Mouse (Mus musculus) testis, postnatal 14 days (tissue): ENCODE data around the gene Plcb4.

Experiments
- DNase-seq: peaks from one replicate; pipeline ENCODE4 v3.0.0; 2021; ENCODE audit warnings: low spot score

Plcb4 gene

DNA sequence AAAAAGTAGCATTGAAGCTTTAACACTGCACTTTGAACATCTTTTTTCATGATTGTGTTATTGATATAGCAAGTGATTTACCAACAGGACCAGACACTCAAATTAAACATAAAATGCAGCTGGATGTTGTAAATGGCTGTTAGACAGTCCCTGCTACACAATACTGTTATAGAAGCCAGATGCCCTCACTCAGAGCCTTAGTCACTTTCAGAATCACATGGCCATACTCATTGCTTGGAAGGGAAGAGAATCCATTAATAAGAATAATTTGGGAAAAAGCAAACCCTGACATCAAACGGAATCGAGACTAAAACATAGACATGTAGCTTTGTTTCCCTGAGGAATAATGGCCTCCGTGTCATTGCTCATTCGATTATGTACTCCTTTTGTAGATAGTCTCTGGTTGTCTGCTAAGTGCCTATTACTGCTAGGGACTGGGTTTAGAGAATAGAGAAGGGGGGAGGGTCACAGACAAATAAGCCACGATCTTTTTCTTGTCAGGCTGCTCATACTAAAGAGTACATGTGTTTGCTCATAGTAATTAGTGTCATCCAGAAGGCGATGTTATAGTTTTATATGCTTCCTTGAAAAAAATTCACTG lies 197.2 kb downstream of the Plcb4 start:
- DNase-seq, result no peak

DNA sequence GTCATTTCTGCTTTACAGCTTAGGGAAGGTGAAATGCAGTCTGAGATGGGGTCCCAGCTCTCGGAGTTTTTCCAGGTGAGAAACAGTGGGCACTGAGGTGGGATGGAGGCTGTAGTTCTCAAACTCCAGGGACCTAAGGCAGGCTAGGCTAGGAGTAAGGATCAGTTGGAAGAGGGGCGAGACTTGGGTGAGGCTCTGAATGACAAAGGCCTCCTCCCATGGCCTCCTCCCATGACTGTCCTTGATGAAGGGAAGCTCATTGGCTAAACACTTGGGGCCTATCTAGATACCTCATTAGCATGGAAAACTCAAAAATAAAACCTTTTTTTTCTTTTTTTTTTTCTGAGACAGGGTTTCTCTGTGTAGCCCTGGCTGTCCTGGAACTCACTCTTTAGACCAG lies 198.0 kb downstream of the Plcb4 start:
- DNase-seq, result no peak

DNA sequence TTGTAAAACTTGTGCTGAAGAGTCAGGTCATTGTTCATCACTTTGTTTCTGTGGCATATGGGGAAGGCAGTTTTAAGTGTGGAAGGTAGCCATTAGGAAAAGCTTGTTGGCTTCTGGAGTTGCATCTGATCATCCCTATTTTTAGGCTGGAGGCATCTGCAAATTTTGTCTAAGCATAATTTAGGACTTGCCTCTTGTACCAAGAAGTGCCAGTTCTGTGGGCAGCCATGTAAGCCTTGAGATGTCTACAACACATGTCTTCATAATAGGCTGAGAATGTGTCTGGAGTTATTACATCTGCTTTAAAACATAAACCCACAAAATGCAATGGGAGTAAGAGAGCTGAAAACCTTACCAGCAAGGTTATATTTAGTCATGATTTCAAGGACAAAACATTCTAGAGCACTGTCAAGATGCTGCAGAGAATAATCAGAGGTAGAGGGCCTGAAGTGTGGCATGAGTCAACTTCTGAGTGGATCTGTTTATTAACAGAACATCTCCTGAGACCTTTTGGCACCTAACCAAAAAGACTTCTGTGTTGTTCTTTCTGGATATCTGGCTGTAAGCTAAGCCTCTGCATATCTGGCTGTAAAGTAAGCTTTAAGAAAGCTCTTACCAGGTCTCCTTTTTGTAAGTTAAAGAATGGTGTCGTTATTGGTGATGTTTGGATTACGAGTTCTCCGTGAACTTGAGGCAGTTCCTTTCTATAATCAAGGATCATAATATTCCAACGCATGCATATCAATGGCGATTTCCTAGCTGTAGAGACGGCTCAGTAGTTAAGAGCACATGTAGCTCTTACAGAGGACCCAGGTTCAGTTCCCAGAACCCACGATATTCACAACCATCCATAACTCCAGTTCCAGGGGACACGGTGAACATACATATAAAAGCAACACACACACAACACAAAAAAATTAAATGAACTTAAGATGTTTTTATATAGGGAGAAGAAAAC lies 203.0 kb downstream of the Plcb4 start:
- no peak for DNase-seq

GRCm38 (mm10) chr2:135862489-135863390 lies 203.9 kb downstream of the Plcb4 start:
- no peak for DNase-seq

DNA sequence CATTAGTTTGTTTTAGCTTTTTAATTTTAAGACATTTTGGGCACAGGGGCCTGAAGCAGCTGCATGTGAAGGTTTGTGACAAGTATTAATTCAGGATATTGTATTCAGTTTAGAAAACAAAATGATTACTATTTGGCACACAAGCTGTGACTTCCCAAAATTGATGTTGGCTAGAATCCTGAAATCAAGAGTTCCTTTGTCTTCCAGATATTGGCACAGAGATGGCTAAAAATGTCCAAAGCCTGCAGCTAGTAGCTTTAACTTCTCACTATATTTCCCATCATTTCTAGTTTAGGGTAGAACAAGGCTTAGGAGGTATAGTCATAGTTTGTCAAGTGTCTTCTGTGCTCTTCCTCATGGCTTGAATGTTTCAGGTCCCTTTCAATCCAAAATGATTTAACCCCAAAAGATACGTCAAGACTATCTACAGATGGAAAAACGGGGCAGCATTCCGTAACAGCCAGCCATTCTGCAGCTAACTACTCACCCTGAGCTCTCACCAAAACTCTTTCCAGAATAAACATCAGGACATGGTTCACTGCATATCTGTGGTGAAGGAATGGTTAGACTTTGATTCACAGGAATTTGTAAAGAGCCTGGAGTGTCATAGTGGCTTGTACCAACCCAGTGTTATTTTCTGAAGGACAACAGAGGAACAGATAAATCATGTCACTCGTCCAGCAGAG lies 204.7 kb downstream of the Plcb4 start:
- no peak for DNase-seq

DNA sequence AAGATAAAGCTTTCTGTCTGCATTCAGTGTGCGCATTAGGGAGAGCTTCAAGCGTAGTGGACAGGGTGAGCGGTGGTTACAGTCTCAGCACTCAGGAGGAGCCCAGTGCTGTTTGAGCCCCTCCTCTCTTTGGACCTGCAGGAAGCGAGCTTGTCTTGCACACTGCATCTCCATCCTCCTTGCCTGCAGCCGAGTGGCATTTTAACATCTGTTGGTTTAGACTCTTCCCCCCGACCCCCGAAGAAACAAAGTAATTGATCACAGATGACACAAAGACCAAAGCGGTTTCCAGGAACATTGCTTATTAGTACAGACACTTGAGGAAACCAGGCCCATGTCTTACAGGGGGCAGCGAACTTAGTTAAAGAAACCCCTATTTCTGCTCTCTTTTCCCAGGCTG lies 207.6 kb downstream of the Plcb4 start:
- DNase-seq, result no peak

DNA sequence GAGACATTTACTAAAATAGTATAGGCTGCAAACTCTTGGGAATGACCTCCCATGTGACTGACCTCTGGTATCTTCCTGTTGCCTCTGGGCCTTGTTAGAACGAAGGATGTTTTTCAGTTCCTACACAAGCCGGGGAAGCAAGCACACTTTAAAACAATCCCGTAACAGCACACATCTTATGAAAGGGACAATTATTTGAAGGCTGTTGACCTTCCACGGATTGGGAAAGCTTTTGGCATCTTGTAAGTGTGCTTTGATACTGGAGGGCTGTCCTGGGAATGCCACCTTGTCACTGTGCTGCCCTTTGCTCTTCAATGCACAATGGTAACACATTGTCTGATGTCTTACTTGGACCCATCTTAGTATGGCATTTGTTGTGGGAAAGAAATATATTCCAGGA lies 208.0 kb downstream of the Plcb4 start:
- DNase-seq, result no peak

DNA sequence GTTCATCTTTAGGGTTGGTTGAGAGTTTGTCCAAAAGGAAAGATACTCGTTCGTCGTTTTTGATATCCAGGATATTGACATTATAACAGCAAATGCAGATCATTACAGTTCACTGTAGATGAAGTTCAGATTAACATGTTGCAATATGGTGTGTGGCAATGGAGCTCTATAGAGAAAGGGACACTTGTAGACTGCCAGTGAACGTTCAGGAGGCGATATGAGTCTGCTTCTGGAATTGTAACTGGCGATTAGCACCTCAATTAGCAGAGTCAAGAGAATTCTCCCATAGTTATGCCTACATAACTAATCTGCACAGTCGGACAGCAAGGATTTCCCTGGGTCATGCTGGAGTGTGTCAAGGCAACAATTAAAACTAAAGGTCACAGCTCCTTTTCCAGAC lies 210.8 kb downstream of the Plcb4 start:
- DNase-seq, result no peak

DNA sequence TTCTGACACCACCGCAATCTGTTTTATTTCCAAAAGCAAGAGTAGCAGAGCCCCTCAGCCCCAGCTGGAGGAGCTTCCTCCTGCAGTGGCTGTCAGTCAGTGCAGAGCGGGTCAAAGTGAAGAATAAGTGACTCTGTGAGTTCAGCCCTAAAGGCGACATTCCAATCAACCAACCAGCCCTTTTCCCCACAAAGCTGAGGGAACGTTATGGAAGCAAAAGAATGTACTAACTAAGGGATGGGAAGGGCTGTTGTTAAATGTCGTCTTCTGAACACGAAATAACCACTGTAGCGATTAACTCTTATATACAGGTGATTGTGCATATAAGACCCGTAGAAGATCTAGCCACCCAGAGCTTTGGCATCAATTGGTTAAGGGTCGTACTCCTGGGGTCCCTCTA lies 214.3 kb downstream of the Plcb4 start:
- no peak for DNase-seq

DNA sequence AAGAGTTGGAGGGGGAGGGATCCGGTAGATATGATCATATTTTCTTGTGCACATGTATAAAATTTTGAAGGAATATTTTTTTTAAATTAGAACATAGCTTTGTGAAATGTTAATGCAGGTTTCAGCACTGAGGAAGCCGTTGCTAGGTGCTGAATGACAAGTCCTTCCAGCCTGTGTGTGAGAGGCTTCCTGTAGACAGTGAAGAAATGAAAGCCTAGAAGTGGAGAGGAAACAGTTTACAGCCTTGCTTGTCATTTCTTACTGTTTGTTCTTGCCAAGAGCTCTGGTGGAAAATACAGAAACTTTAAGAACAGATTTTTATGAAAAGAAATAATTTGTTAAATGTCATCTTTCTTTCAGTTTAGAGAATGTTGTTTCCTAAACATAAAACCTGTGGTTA lies 214.9 kb downstream of the Plcb4 start:
- no peak for DNase-seq

GRCm38 (mm10) chr2:135875549-135875948 lies 216.7 kb downstream of the Plcb4 start:
- DNase-seq, result no peak

DNA sequence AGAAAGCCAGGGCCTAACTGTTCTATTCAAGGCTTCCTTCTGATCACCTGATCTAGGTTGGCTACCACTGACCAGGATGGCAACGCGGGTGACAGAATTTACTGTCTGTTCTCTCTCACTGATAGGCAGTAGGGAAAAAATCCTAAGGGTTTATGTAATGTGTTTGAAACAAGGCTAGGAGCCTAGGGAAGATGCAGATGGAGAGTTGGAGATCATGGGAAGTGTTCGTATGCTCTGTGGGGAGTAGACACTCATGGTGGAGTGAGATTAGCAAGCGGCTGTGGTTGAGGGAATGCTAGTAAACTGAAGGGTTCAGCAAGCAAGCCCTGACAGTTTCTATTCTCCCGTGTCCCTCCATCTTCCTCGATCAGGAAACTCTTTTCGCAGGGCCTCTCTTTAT lies 220.5 kb downstream of the Plcb4 start:
- no peak for DNase-seq

- DNase-seq, result no peak
Measured at GRCm38 (mm10) chr2:135880269-135880760, 221.5 kb downstream of the Plcb4 start.

GRCm38 (mm10) chr2:135883359-135883758 lies 224.5 kb downstream of the Plcb4 start:
- no peak for DNase-seq

DNA sequence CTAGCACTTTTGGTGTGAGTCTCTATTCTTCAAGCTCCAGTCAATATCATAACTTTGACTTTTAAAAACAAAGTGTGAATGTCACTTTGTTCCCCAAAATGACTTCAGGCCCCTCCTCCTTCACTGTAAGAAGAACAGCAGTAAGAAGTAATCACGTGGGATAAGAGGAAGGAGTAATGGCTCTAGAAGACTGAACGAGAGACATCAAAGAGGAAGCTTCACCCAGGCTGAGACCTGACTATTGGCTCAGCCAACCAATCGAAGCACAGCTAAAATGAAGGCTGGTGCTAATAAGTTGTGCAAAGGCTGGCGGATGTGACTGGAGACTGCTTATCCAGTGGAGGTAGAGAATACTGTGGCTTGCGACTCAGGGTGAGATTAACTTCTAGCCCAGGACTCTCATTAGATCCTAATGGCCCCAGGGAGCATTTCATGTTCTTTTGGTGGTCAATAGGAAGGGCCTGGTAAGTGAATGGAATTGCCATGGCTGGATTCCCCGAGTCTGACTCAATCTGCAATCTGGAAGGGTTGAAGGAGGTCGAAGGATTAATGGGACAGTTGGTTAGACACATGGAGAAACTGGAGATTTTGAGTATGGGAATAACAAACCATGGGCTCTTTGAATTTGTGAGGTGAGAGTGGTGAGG lies 225.8 kb downstream of the Plcb4 start:
- DNase-seq, result no peak

DNA sequence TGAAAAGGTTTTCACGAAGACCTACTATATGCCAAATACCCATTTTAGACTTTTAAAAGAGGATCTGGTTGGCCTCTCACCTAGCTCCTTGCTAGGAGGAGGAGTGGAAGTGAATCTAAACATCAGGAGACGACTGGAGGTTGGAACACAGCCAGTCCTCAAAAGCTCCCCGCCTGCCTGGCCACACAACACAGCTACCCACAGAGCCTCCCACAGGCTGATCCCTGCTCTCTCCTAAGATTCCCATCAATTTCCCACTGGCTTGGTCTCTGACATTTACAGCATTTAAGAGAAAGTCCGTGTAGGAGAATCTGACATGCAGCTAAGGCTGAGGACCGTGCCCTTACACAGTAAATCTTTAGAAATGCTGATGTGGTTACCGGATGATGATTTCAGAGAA lies 226.8 kb downstream of the Plcb4 start:
- DNase-seq, result no peak

DNA sequence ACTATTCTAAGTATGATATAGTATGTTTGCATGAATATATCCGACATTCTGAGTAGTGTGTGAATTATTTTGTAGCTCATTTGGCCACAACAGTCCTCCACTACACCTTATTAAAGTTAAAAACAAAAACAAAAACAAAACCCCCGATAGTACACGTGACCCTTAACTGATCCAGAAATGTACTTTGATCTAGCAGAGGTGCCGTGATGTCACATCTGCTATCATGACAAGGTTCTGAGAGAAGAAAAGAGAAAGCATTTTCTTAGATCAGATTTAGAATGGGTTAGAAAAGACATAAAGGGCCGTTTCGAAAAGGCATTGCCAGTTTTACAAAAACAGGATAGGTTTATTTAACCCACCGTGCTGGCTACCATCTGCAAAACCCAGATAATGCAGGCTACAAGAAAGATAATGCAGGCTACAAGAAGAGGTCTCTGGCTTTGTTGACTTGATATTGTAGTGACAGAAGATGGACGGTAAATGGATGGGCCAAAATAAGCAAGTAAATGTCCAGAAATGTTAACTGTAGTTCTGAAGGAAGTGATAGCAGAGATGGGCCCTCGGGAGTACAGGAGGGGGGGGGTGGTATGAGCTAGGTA lies 227.4 kb downstream of the Plcb4 start:
- DNase-seq, result no peak

- DNase-seq, result no peak
Measured at GRCm38 (mm10) chr2:135887805-135888204, 229.0 kb downstream of the Plcb4 start.

- peak; percentile 27 for DNase-seq
Measured at GRCm38 (mm10) chr2:135888206-135888605, 229.4 kb downstream of the Plcb4 start.

DNA sequence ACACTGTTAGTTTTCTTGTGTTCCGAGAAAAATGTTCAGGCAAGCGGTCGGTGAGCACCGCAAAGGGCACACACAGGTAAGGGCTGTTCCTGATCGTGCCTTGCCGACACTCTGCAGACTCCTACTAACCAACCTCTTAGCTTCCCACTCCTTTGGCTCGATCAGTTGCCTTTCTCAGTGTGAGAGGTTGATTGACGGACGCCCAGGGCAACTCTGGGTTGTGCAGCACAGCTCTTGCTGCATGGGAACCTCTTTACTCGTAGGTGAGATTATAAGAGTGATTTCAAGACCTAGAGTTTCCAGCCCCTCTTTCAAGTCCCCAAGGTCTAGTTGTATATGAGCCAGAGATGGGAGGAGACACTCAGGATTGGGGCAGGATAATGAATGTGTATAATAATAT lies 230.0 kb downstream of the Plcb4 start:
- DNase-seq, result no peak

DNA sequence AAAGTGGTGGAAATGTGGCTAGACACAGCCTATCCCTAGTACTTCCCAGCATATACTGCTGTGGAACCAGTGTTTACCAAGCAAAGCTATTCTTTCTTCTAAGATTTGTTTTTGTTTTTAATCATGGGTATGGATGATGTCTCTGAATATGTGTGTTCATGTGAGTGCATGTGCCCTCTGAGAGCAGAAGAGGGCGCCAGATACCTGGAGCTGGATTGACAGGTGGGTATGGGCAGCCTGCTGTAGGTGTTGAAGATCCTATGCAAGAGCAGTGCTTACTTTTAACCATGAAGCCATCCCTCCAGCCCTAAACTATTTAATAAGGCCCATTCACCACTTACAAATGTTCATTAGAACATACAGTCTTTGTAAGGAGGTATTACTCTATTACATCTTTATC lies 231.3 kb downstream of the Plcb4 start:
- no peak for DNase-seq
